Mouse (Mus musculus) spleen, adult 2 months (tissue): ENCODE data around the gene Gys2.

ENCODE experiments used
- CTCF ChIP-seq: fragments of 200-500 bp; IDR thresholded peaks from 2 replicates; pipeline ENCODE4 v1.5.1; 2011; ENCODE audit warnings: mild to moderate bottlenecking, inconsistent platforms; ENCODE audit not compliant: insufficient read depth, insufficient read length, insufficient replicate concordance; ENCODE audit errors: extremely low read depth
- POLR2A ChIP-seq: fragments of 200-500 bp; IDR thresholded peaks from 2 replicates; pipeline ENCODE4 v1.6.1; 2011; ENCODE audit warnings: low read depth, low read length, inconsistent platforms

DNA sequence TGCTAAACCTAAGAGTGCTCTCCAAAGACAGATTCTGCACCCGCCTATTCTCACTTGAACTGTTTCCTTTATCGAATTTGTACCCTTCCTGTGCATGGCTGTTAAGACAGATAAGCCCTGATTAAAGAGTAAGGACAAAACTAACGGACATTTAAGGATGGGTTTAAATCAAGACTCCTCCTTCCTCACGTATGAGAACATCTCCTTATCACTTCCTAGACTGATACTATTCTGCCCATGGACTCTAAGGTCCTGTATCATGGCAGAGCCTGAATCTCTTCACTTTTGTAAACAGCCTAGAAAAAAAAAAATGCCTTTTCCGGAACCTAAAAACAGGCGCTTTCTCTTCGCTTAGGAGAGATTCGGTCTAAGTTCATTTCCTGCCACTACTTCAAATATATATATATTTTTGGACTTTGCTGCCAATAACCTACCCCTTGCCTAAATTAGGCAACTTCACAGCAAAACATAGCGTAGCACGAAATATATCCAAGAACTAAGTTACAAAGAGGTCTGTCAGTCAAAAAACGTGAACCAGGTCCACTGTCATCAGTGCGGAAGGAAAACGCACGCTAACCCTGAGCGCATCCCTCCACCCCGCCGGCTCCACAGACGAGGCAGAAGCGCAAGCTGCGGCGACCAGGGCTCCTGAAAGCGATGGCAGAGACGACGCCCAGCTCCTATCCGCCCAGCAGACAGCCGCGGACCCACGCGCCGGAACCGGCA is 86.5 kb downstream of the Gys2 start:
- TF ChIP-seq POLR2A = no peak
- no peak for TF ChIP-seq CTCF
